Mouse (Mus musculus): ENCODE measurements at regions not wholly inside any gene's neighbourhood (a gene's known extent, or its start where the extent isn't known, plus 50 kb on each side); places are given as distances from the start of the nearest gene placed in this dataset.

- no peak for ATAC-seq (replicated peaks; ENCODE audit: low read depth, poor library complexity, severe bottlenecking)
Measured at GRCm38 (mm10) chr12:52368034-52368433, 135.7 kb upstream of the Arhgap5 start.

DNA sequence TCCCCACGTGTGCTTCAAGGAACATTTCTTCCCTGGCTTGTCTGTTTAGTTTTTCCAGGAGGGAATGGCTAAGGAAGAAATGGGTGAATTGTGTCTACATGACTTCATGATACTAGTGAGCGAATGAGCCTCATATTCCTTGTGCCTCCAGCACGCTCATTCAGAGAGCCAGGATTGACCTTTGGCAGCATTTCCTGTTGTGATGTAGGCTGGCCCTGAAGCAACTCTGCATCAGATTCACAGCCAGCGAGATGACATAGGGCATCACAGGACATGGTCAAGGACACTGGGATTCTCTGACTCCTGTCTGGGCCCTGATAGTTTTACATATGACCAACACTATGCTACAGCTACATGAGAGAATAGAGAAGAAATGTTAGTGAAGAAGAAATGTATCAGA lies 135.3 kb upstream of the Arhgap5 start:
- ATAC-seq (replicated peaks; ENCODE audit: low read depth, poor library complexity, severe bottlenecking), result no peak

DNA sequence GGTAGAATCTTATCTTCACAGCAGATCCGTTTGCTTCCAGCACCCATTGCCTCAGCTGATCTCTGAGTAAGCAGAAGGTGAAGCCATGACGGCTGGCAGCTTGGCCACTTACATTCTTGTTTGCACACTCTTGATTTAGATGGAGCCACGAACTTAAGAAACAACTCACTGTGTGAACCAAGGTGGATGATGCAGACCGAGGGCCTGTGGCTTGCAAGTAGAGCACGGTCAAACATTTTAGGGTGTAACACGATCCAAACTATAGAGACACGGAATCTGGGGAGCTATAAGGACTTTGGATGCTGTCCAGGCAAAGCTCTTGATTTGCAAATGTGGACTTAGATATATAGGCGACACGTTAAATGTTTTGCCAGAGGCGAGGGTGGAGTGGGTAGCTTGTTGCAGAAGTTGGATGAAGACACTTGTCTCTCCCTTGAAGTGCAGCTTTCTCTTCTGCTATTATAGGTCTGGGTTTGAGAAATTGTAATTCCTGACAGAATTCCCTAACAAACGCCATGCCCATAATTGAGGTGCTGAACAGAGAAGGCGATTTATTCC lies 133.5 kb upstream of the Arhgap5 start:
- ATAC-seq (replicated peaks; ENCODE audit: low read depth, poor library complexity, severe bottlenecking), result no peak

- no peak for ATAC-seq (replicated peaks; ENCODE audit: low read depth, poor library complexity, severe bottlenecking)
Measured at GRCm38 (mm10) chr12:52375116-52375515, 128.7 kb upstream of the Arhgap5 start.

GRCm38 (mm10) chr12:52376692-52377462 lies 126.9 kb upstream of the Arhgap5 start:
- ATAC-seq (replicated peaks; ENCODE audit: low read depth, poor library complexity, severe bottlenecking), result no peak

DNA sequence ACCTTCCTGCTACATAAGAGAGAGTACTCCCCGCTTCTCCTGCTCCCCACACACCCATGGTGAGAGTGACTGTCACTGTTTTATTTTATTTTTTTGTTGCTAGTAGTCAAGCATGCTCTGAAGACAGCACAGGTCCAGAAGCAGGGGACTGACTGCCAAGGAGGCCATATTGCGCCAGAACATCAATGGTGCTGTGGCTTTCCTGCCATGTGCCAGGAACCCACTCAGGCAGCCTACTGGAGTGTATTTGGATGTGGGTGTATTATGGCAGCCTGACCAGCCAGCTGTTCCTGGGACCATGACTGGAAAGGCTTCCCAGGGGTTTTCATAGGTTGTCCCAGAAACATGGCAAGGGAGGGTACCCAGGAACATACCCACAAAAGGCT lies 126.3 kb upstream of the Arhgap5 start:
- no peak for ATAC-seq (replicated peaks; ENCODE audit: low read depth, poor library complexity, severe bottlenecking)

DNA sequence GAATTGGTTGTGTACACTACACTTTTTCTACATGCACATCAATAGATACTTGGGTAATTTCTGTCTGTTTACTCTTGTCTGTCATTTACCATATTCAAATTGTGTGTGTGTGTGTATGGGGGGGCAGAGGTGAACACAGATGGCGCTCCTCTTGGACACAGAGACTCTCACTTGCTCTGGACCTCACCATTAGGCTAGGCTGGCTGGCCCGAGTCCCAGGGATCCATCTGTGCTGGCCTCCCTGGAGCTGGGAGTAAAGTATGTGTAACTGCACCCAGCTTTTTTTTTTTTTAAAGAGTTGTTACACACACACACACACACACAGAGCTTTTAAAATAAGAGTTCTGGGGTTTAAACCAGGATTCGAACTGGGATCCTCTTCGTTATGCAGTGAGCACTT lies 124.5 kb upstream of the Arhgap5 start:
- no peak for ATAC-seq (replicated peaks; ENCODE audit: low read depth, poor library complexity, severe bottlenecking)

DNA sequence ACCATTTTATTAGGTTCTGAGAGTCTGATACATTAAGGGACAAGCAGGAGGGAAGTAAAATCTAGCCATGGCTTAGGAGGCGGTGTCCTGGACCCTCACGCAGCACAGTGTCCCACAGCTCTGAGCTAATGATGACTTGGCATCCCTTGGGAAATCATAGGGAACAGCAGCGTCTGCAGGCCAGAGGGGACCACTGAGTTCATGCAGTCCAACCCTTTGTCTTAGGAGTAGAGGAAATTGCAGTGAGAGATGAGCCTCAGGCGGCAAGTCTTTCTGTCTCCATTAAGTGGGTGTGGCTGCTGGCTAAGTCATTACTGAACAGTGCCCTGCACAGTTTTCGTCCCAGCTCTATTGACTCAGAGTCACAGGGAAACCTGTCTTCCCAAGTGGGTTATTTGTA lies 123.8 kb upstream of the Arhgap5 start:
- no peak for ATAC-seq (replicated peaks; ENCODE audit: low read depth, poor library complexity, severe bottlenecking)

- ATAC-seq (replicated peaks; ENCODE audit: low read depth, poor library complexity, severe bottlenecking), result no peak
Measured at GRCm38 (mm10) chr12:52381161-52381967, 122.4 kb upstream of the Arhgap5 start.

DNA sequence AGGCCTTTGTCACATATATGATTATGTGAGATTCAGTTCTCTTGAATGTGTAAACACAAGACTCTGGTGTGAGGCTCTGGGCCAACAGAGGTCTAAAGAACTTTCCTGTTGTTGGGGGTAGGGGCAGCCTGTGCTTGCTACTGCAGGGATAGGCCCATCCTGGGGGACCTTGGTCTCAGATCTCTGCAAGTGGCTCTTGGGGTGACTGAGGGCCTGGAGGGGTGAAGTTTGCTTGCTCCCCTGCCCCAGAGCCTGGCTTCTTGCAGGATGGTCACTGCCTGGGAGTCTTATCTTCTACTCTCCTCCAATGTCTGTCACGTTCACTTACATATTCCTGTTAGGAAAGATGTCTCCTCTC lies 121.8 kb upstream of the Arhgap5 start:
- ATAC-seq (replicated peaks; ENCODE audit: low read depth, poor library complexity, severe bottlenecking), result no peak

DNA sequence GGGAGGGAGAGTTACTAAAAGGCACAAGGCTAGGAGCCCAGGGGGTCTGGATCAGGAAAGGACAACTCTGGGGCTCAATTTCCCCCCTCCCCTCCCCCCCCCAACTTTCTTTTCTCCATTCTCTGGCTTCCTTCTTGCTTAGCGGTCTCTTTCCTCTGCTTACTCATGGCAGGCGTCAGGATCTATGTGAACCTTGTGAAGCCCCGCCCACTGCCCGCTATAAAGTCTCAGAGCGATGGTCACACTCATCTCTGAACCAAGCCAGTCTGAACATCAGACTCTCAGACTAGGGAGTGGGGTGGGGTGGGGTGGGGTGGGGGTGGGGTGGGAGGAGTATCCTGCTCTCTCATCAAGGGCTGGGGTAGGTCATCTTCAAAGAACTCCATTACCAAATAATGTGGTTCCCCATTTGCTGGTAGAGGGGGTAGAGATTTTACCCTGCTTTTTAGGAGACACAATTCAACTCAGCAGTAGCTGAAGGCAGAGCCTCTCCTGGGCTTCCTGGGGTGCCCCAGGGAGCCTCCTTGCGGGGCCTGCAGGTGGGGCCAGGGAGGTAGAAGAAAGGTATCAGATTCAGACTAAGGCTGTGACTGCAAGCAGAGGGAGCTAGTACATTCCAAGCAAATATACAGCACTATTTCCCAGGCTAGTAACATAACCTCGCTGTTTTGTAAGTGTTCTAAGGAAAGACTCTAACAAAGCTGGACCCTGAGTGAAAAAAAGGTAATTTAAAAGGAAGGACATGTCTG lies 120.8 kb upstream of the Arhgap5 start:
- ATAC-seq (replicated peaks; ENCODE audit: low read depth, poor library complexity, severe bottlenecking), result peak; percentile 95

DNA sequence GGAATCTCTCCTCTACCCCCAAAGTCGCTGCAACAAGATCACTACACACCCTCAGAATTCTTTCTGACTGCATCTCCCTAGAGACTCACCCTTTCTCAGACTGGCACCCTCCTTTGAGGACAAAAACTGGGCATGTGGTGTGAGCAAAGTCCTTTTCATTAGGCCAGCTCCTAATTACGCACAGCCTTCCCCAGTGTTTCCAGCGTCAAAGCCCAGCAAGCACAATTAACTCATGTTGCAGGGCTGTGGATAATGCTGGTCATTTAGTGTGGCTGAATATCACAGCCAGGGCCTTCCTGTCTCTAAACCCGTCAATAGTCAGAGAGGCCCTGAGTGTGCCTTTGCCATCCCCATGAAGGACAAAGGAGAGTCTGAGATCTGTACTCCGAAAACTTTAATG lies 114.2 kb upstream of the Arhgap5 start:
- no peak for ATAC-seq (replicated peaks; ENCODE audit: low read depth, poor library complexity, severe bottlenecking)

DNA sequence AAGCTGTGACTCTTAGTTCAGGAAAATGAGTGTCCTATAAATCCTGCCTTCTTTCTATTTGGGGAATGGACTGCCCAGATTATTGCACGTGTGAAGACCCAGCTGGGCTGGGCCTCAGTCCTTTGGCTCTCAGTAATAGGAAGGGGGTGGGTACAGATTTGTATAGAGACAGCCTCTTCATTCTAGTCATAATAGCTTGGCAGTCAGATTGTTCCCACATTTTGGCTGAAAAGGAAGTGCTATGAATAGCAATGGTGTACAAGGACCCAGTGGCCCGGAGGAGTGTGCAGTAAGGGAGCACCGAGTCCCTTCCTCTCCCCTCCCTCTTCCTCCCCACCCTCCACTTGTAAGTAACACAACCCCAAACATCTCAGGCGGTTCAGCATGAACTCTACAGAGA lies 113.5 kb upstream of the Arhgap5 start:
- ATAC-seq (replicated peaks; ENCODE audit: low read depth, poor library complexity, severe bottlenecking), result 0 out of 2 replicates have a peak, but pooled peaks have one; percentile 39

- ATAC-seq (replicated peaks; ENCODE audit: low read depth, poor library complexity, severe bottlenecking), result no peak
Measured at GRCm38 (mm10) chr12:52392636-52393035, 111.1 kb upstream of the Arhgap5 start.

- no peak for ATAC-seq (replicated peaks; ENCODE audit: low read depth, poor library complexity, severe bottlenecking)
Measured at GRCm38 (mm10) chr12:52393981-52394718, 109.6 kb upstream of the Arhgap5 start.

GRCm38 (mm10) chr12:52394719-52395062 lies 109.1 kb upstream of the Arhgap5 start:
- ATAC-seq (replicated peaks; ENCODE audit: low read depth, poor library complexity, severe bottlenecking), result no peak

- ATAC-seq (replicated peaks; ENCODE audit: low read depth, poor library complexity, severe bottlenecking), result no peak
Measured at GRCm38 (mm10) chr12:52395111-52395510, 108.7 kb upstream of the Arhgap5 start.

- no peak for ATAC-seq (replicated peaks; ENCODE audit: low read depth, poor library complexity, severe bottlenecking)
Measured at GRCm38 (mm10) chr12:52396178-52396841, 107.5 kb upstream of the Arhgap5 start.

- peak; percentile 83 for ATAC-seq (replicated peaks; ENCODE audit: low read depth, poor library complexity, severe bottlenecking)
Measured at GRCm38 (mm10) chr12:52397718-52398510, 105.9 kb upstream of the Arhgap5 start.

Data from common myeloid progenitor, adult 5-6 weeks (primary cell).